Mouse (Mus musculus) testis, adult 10 weeks (tissue): Measurements from ENCODE around the gene Olfr126. TPM values are rescaled to one million over a fixed set of nuclear protein-coding genes. Genes with fewer than 3 reads are reported as not detected.

ENCODE experiments used
- polyA plus RNA-seq: library from polyadenylated mRNA; stranded (reverse); fragments of 350-450 nt; fragmentation: Illumina TruSeq; extraction: RNeasy Lipid Tissue Mini Kit (QIAGEN cat#74804); gene quantifications from one replicate; pipeline ENCODE4 v1.2.3, GENCODE M21; 2014; ENCODE audit warnings: low read depth, low replicate concordance

Olfr126 gene
- polyA plus RNA-seq: 1.5 TPM

GRCm38 (mm10) chr17:37847183-37847582 lies at the start of gene Olfr126:
Gene Olfr126 (plus strand): TSS chr17:37847483.

DNA sequence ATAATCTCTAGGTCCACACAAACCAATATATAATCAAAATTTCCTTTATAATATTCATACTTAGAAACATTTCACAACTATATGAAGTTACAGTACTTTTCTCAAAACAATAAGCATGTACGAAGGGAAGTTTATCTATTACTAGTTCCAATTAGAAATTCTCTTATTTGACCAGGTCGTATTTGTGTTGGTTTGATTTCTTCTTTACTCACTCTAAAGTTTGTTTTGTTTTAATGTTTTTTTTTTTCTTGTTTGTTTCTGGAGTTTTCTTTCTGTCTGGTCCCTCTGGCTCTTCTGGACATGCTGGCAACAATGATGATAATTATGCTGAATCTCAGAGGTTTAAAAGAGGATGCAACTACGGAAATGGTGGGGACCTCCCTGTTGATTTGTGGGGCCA lies 47.7 kb upstream of the Olfr126 start, which contains the start of gene Olfr124:
Gene Olfr124 (plus strand): TSS at position 301 of the 400 bp plus-strand sequence.

DNA sequence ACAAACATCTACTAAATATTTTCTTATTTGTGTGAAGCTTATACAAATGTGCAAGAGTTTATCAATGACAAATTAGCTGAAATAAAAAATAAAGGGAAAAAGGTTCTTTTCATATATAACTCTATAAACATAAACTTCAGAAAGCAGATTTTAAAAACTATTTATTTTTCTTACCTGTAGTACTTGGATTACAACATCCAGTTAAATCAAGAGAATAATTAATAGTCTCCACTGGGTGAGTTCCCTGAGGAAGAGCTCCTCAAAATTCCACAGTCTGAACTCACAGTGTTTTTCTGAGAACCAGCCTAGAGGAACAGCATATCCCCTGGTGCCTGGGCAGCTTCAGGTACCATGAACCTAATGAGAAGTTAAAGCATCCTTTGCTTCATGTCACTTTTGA lies 14.6 kb upstream of the Olfr126 start, which contains the start of gene Olfr125:
Gene Olfr125 (plus strand): TSS at position 301 of the 400 bp plus-strand sequence.

GRCm38 (mm10) chr17:37900137-37900536 lies 52.9 kb downstream of the Olfr126 start, which contains the start of gene Olfr127:
Gene Olfr127 (plus strand): TSS chr17:37900437.

Other genes starting within 250 kb of the Olfr126 start
- gene Olfr115, start 220.4 kb upstream of the Olfr126 start, polyA plus RNA-seq: not detected
- not detected for gene Olfr116, start 220.3 kb upstream of the Olfr126 start, polyA plus RNA-seq
- gene Olfr117, start 183.7 kb upstream of the Olfr126 start, polyA plus RNA-seq: not detected
- gene Olfr118, start 180.5 kb upstream of the Olfr126 start, polyA plus RNA-seq: not detected
- gene Olfr119, start 150.9 kb upstream of the Olfr126 start, polyA plus RNA-seq: not detected
- not detected for gene Olfr120, start 125.7 kb upstream of the Olfr126 start, polyA plus RNA-seq
- gene Olfr121, start 98.6 kb upstream of the Olfr126 start, polyA plus RNA-seq: not detected
- gene Olfr122, start 78.9 kb upstream of the Olfr126 start, polyA plus RNA-seq: not detected
- gene Olfr123, start 54.0 kb upstream of the Olfr126 start, polyA plus RNA-seq: not detected
- gene Olfr124, start 47.6 kb upstream of the Olfr126 start, polyA plus RNA-seq: not detected
- gene Olfr125, start 14.5 kb upstream of the Olfr126 start, polyA plus RNA-seq: not detected
- 3.0 TPM for gene Olfr127, start 53.0 kb downstream of the Olfr126 start, polyA plus RNA-seq
- gene Olfr128, start 73.1 kb downstream of the Olfr126 start, polyA plus RNA-seq: 7.1 TPM
- gene Olfr761, start 105.6 kb downstream of the Olfr126 start, polyA plus RNA-seq: 1.4 TPM
- not detected for gene Olfr129, start 212.6 kb downstream of the Olfr126 start, polyA plus RNA-seq
- not detected for gene Olfr130, start 216.4 kb downstream of the Olfr126 start, polyA plus RNA-seq
- gene Olfr131, start 241.2 kb downstream of the Olfr126 start, polyA plus RNA-seq: not detected